9 mouse cellular contexts compared by ENCODE assay signal in genomic region chr11:11685853-11686395, GRCm38 (mm10). TPM values are rescaled to one million over a fixed set of nuclear protein-coding genes. Genes with fewer than 3 reads are reported as not detected.
A peak's percentile ranks its signal among the peaks of the same experiment; 100 is the strongest.
DNase-seq lines count a peak whose midpoint lies in the region; ATAC-seq and TF ChIP-seq lines count a peak whose summit lies in the region.
"Had no signal": no experiment of that assay in that cellular context is flagged by ENCODE, and none has a peak within 500 bp of the region (broad histone marks: within the 10 kb centered on the region; RNA-seq: fewer than 3 reads in every experiment).

No protein-coding gene starts in this region.

- no peak for TF ChIP-seq EP300 in liver, embryonic 14.5 days (IDR thresholded peaks at IDR 0.05; ENCODE audit: low read depth)

- H3K9ac ChIP-seq in embryonic facial prominence, embryonic 12.5 days, result peak overlapping the region; percentile 56
- H3K9ac ChIP-seq in liver, embryonic 14.5 days (replicated peaks), result peak overlapping the region; percentile 97

- no peaks in the 10 kb centered on the region for H3K9me3 ChIP-seq in embryonic facial prominence, embryonic 12.5 days
- no peaks in the 10 kb centered on the region for H3K9me3 ChIP-seq in liver, embryonic 14.5 days (ENCODE audit: control insufficient read depth, low read length)

- 1% methylated on average over 66 of the region's 66 CpGs for WGBS in embryonic facial prominence, embryonic 12.5 days
- under 1% methylated on average over 66 of the region's 66 CpGs for WGBS in liver, embryonic 14.5 days (ENCODE audit: insufficient replicate concordance)

- H3K4me3 ChIP-seq in embryonic facial prominence, embryonic 12.5 days, result peak overlapping the region; percentile 63
- H3K4me3 ChIP-seq in liver, embryonic 14.5 days (ENCODE audit: insufficient read depth in 1 of 2, low read depth in 2 of 2, low read length in 2 of 2), result peak overlapping the region; percentile 86 to 87

- peaks cover 3% of the 10 kb centered on the region; the same call in 1 of the 2 replicates for H3K4me1 ChIP-seq in embryonic facial prominence, embryonic 12.5 days
- H3K4me1 ChIP-seq in liver, embryonic 14.5 days (replicated peaks; ENCODE audit: control insufficient read depth in 2 of 2, insufficient read depth in 2 of 2, low read length in 1 of 2), result peaks cover 25 to 34% of the 10 kb centered on the region in 2 experiments

- no peaks in the 10 kb centered on the region for H3K36me3 ChIP-seq in embryonic facial prominence, embryonic 12.5 days
- H3K36me3 ChIP-seq in liver, embryonic 14.5 days (replicated peaks; ENCODE audit: control insufficient read depth, insufficient read depth, low read depth), result no peaks in the 10 kb centered on the region
- no peaks in the 10 kb centered on the region; the same call in 1 of the 2 replicates for H3K36me3 ChIP-seq in splenic B cell, adult 2 months (ENCODE audit: control insufficient read depth, insufficient read depth, low read length, poor library complexity, severe bottlenecking)

- H3K4me2 ChIP-seq in embryonic facial prominence, embryonic 12.5 days (replicated peaks), result peak overlapping the region; percentile 97
- H3K4me2 ChIP-seq in liver, embryonic 14.5 days (ENCODE audit: low read depth), result peak overlapping the region; percentile 94

- ATAC-seq in embryonic facial prominence, embryonic 12.5 days (ENCODE audit: insufficient number of reproducible peaks, insufficient read depth, low FRiP score, low TSS enrichment), result peak; percentile 73
- peak; percentile 67 for ATAC-seq in liver, embryonic 14.5 days (ENCODE audit: insufficient read depth)
- ATAC-seq in megakaryocyte-erythroid progenitor cell, adult 5-6 weeks (replicated peaks; ENCODE audit: low FRiP score, low TSS enrichment, poor library complexity, severe bottlenecking), result no peak

- DNase-seq in adrenal gland, adult (ENCODE audit: inconsistent age in 2 of 2, low spot score in 1 of 2), result peak; percentile 48 to 82
- DNase-seq in heart, adult 9 months (ENCODE audit: low spot score in 2 of 2), result peak; percentile 51 to 64
- DNase-seq in kidney, adult 9 months, result peak; percentile 30
- peak in 2 of 3 experiments; percentile 47 to 50 for DNase-seq in liver, embryonic 14.5 days (ENCODE audit: low read depth in 3 of 3, low spot score in 3 of 3)
- peak; percentile 82 for DNase-seq in naive thymus-derived CD4-positive, alpha-beta T cell, adult 2 months (ENCODE audit: low read depth)
- DNase-seq in splenic B cell, adult 2 months (ENCODE audit: low read depth, low spot score), result peak; percentile 88

- H3K27ac ChIP-seq in embryonic facial prominence, embryonic 12.5 days, result no peak overlapping the region
- H3K27ac ChIP-seq in liver, embryonic 14.5 days, result peak overlapping the region; percentile 66

- TF ChIP-seq CTCF in liver, embryonic 14.5 days (IDR thresholded peaks at IDR 0.05; ENCODE audit: low read depth), result no peak; the same call in 1 of the 2 replicates

- peaks cover 50% of the 10 kb centered on the region for H3K27me3 ChIP-seq in embryonic facial prominence, embryonic 12.5 days
- peaks cover 2% of the 10 kb centered on the region for H3K27me3 ChIP-seq in liver, embryonic 14.5 days (ENCODE audit: control insufficient read depth, insufficient read depth, low read length)
- no peaks in the 10 kb centered on the region for H3K27me3 ChIP-seq in splenic B cell, adult 2 months (ENCODE audit: control insufficient read depth, insufficient read depth, low read length, poor library complexity, severe bottlenecking)

RNA-seq across cellular contexts. Expression of gene Ikzf1, which starts 1.1 kb away (rescaled TPM):
- polyA plus RNA-seq in embryonic facial prominence, embryonic 12.5 days (2016; fragmentation: Nextera tagmentation; extraction: Ambion mirVana), result 0.84 and 1.3 TPM in 2 replicates
- 63.3 and 65.4 TPM in 2 replicates for polyA plus RNA-seq in liver, embryonic 14.5 days (2012; rRNA removed)
- polyA plus RNA-seq in liver, embryonic 14.5 days (2014; fragmentation: Nextera tagmentation; extraction: Ambion mirVana), result 46.6 and 60.5 TPM in 2 replicates
- total RNA-seq in megakaryocyte-erythroid progenitor cell, adult 5-6 weeks (2014; fragmentation: Nextera tagmentation), result 259 and 321 TPM in 2 replicates
- total RNA-seq in megakaryocyte-erythroid progenitor cell, adult 5-6 weeks (2017), result 239 and 294 TPM in 2 replicates

RNA-seq across cellular contexts. Expression of gene 4930512M02Rik, which starts 58.3 kb away (rescaled TPM):
- polyA plus RNA-seq in embryonic facial prominence, embryonic 12.5 days (2016; fragmentation: Nextera tagmentation; extraction: Ambion mirVana), result not detected in 2 replicates
- polyA plus RNA-seq in liver, embryonic 14.5 days (2012; rRNA removed), result not detected in 2 replicates
- polyA plus RNA-seq in liver, embryonic 14.5 days (2014; fragmentation: Nextera tagmentation; extraction: Ambion mirVana), result not detected in 2 replicates
- total RNA-seq in megakaryocyte-erythroid progenitor cell, adult 5-6 weeks (2014; fragmentation: Nextera tagmentation), result not detected in 2 replicates
- not detected in 2 replicates for total RNA-seq in megakaryocyte-erythroid progenitor cell, adult 5-6 weeks (2017)
- total RNA-seq: layer of hippocampus, postnatal 25 days had no signal

Comparison
In these comparisons a context has a peak if more than half of its experiments do, and no peak if none do; other contexts are left out.
1. DNase-seq: peak in every context shown above with its lines; median percentile 88 in splenic B cell, adult 2 months; 82 in naive thymus-derived CD4-positive, alpha-beta T cell, adult 2 months; 65 in adrenal gland, adult; 58 in heart, adult 9 months; 48 in liver, embryonic 14.5 days; 30 in kidney, adult 9 months.
2. RNA of gene Ikzf1, which starts 1.1 kb away (polyA plus RNA-seq): 46.6 to 65.4 TPM in liver, embryonic 14.5 days; 0.84 to 1.3 TPM in embryonic facial prominence, embryonic 12.5 days; every median in the first group is over 10 times any median in the second.